Mouse (Mus musculus): Measurements from ENCODE around the gene Tmem30a.

- no peak for TF ChIP-seq POLR2A (IDR thresholded peaks at IDR 0.05; ENCODE audit: borderline replicate concordance, low read depth, low read length)
- TF ChIP-seq CTCF (IDR thresholded peaks at IDR 0.05; ENCODE audit: low read depth, low read length): no peak
Measured at GRCm38 (mm10) chr9:79720143-79720542, 73.2 kb downstream of the Tmem30a start.
